Mouse (Mus musculus) bone marrow, adult 2 months (tissue): ENCODE results near the gene Prph. TPM values are rescaled to one million over a fixed set of nuclear protein-coding genes. Genes with fewer than 3 reads are reported as not detected.

ENCODE experiments used
- H3K27ac ChIP-seq: fragments of 200-500 bp; 2 replicates; pipeline ENCODE4 v1.5.1; 2012; ENCODE audit warnings: low read depth, mild to moderate bottlenecking, control low read depth, inconsistent platforms, low read length; ENCODE audit not compliant: control insufficient read depth, poor library complexity, insufficient read depth
- H3K4me1 ChIP-seq: fragments of 200-500 bp; 2 replicates; pipeline ENCODE4 v1.6.1; 2011; ENCODE audit warnings: low read length; ENCODE audit not compliant: control insufficient read depth, insufficient read depth
- H3K4me3 ChIP-seq: fragments of 200-500 bp; replicated peaks from 2 replicates; pipeline ENCODE3; 2011; ENCODE audit warnings: mild to moderate bottlenecking, low read depth, low read length, control low read depth; ENCODE audit not compliant: control insufficient read depth
- CTCF ChIP-seq: fragments of 200-500 bp; IDR thresholded peaks from 2 replicates; pipeline ENCODE4 v1.5.1; 2011; ENCODE audit warnings: low read length, control low read depth; ENCODE audit not compliant: control insufficient read depth, insufficient read depth
- POLR2A ChIP-seq: fragments of 200-500 bp; IDR thresholded peaks from 2 replicates; pipeline ENCODE4 v1.6.1; 2011; ENCODE audit warnings: low read depth, mild to moderate bottlenecking, control low read depth, low read length, borderline replicate concordance; ENCODE audit not compliant: control insufficient read depth
- WGBS: fragments of 180-500 bp; shearing (Covaris S2); methylation state at CpG from one replicate; pipeline ENCODE4 v1.1.7; 2018; 5-methylcytosine and 5-hydroxymethylcytosine counted together
- polyA plus RNA-seq: library from polyadenylated mRNA; stranded (reverse); fragments of >200 nt; gene quantifications from 2 replicates; pipeline ENCODE4 v1.2.4, GENCODE M21; 2011; ENCODE audit warnings: low replicate concordance; ENCODE audit not compliant: missing spikeins, insufficient read depth, insufficient read length

Prph gene
- not detected in 2 replicates for polyA plus RNA-seq

DNA sequence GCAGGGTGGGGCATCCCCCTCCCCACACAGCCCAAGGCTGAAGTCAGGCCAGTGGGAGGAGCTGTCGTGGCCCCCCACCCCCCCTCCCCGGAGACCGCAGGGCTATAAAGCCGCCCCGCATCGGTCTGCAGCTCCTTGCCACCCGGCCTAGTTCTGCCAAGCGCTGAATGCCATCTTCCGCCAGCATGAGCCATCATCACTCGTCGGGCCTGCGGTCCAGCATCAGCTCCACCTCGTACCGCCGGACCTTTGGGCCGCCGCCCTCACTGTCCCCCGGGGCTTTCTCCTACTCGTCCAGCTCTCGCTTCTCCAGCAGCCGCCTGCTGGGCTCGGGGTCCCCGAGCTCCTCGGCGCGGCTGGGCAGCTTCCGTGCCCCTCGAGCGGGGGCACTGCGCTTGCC lies at the start of gene Prph:
TSS of gene Prph (plus strand) at position 135 of the 400 bp plus-strand sequence.
- no peak within 1 kb of the TSS for H3K4me3 ChIP-seq
- 6% methylated on average over 29 of the region's 30 CpGs for WGBS

DNA sequence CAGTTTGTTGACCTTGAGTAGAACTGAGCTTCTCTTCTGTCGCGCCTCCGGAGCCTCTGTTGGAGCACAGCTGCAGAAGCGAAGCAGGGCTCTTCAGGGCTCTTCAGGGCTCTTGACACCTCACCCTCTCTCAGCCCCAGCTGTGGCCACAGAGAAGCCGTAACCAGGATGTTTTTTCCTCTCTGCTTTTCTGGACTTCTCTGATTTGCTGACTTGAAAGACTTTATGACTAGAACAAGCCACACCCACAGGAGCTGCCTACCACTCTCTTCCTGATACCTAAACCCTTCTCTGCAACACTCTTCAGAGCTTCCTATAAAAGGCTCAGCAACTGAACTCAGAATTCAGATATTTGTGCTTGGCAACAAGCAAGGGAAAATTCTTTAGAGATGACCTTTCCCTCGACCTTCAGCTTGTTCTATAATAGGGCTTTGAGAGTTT lies 46.2 kb upstream of the Prph start:
- WGBS = 4% methylated on average over 6 of the region's 6 CpGs
- Histone ChIP-seq H3K4me1 (no peaks in the 10 kb centered on the region), H3K4me3 (no peak overlapping the region), H3K27ac (peak overlapping the region; percentile 50)
- TF ChIP-seq CTCF (no peak), POLR2A (no peak; the same call in 1 of the 2 replicates)

More for the DNA sequence above, at the start of gene Prph:
- TF ChIP-seq POLR2A (no peak), CTCF (no peak)
- H3K4me1 ChIP-seq = no peaks in the 10 kb centered on the region
- no peak within 1 kb of the TSS for H3K27ac ChIP-seq

DNA sequence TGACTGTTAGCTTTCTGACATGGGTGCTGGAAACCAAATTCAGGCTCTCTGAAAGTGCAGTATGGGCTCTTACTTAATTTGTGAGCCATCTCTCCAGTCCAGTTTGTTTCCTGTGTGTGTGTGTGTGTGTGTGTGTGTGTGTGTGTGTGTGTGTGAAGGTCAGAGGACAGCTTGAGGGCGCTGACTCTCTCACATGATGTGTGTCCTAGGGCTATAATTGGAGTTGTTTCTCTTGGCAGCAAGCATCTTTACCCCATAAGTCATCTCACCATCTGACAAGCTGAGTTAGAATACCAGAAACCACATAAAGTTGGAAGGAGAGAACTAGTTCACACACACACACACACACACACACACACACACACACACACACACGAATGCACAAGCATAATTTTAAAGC lies 44.1 kb upstream of the Prph start:
- TF ChIP-seq CTCF = no peak
- TF ChIP-seq POLR2A = no peak
- Histone ChIP-seq H3K4me1 (no peaks in the 10 kb centered on the region), H3K4me3 (no peak overlapping the region), H3K27ac (no peak overlapping the region)
- 16% methylated on average over 2 of the region's 2 CpGs for WGBS

DNA sequence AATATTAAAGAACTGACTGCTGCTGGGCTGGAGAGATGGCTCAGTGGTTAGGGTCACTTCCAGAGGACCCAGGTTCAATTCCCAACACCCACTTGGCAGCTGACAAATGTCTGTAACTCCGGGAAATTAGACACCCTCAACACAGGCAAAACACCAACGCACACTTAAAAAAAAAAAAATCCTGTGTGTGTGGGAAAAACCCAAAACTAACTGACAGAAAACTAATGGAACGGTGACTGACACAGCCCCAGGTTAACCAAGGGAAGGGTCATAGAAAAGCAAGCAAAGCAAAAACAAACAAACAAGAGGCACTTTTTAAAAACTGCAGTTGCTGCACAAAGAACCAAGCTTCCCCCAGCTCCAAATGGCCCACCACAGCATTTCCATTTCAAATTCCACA lies 43.0 kb upstream of the Prph start:
- no peak overlapping the region for H3K27ac ChIP-seq
- no peak overlapping the region for H3K4me3 ChIP-seq
- H3K4me1 ChIP-seq = no peaks in the 10 kb centered on the region
- TF ChIP-seq POLR2A (no peak), CTCF (no peak)
- WGBS = 76% methylated on average over 3 of the region's 3 CpGs

DNA sequence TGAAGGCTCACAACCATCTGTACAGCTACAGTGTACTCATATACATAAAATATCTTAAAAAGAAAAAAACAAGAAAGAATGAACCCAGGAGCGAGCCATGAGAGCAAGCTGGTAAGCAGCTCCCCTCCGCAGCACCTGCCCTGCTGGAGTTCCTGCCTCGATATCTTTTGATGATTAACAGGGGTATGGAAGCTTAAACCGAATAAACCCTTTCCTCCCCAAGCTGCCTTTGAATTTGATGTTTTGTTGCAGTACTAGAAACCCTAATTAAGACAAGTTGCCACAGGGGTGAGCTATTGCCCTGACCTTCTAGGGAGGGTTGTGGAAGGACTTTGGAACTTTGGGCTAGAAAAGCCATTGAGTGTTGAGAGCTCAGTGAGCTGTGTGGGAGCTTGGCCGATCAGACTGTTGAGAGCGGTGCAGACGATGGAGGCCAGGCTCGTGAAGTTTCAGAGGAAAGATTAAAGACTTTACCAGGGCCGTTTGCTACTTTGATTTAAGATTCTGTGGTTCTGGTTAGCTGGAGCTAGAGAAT lies 40.4 kb upstream of the Prph start:
- Histone ChIP-seq H3K27ac (no peak overlapping the region), H3K4me3 (no peak overlapping the region), H3K4me1 (no peaks in the 10 kb centered on the region; the same call in 1 of the 2 replicates)
- 76% methylated on average over 9 of the region's 9 CpGs for WGBS
- TF ChIP-seq CTCF (no peak), POLR2A (no peak)

DNA sequence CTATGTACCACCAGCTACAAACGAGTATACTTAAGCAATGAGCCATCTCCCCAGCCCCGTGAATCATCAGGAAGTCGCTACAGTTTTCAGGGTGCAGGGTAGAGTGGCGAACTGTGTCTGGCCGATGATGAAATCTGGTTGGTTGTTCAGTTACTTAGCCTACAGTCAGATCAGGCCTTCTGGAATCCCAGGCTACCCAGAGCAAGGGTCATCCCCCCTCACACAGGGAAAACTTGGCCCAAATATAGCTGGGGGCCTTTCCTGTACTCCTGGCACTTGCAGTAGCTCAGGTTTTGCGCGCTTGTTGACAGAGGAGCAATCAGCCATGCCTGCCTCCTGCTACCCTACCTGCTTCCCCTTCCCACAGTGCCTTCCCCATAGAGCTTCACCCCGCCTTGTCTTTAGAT lies 37.6 kb upstream of the Prph start:
- 0 out of 2 replicates have a peak overlapping the region, but pooled peaks have one; percentile 8 for H3K27ac ChIP-seq
- no peaks in the 10 kb centered on the region; the same call in 1 of the 2 replicates for H3K4me1 ChIP-seq
- TF ChIP-seq POLR2A (no peak), CTCF (no peak)
- no peak overlapping the region for H3K4me3 ChIP-seq
- 42% methylated on average over 8 of the region's 8 CpGs for WGBS

DNA sequence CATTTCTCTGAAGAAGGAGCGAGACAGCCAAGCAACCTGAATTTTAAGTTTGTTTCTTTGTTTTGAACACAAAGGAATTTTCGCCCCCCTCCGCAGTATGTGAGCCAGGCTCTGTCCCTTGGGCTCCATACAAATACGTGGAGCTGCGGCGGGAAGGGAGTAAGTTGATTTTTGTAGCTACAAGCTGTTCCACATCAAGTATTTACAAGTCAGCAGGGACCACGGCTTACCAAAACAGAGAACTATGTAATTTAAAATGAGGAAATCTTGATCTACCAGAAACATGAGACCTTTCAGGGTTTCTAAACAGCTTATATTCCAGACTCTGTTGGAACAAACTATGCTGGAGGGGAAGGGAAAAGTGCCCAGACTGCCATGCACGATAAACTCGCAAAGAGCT lies 37.0 kb upstream of the Prph start:
- H3K4me3 ChIP-seq = no peak overlapping the region
- no peak overlapping the region for H3K27ac ChIP-seq
- 77% methylated on average over 9 of the region's 9 CpGs for WGBS
- H3K4me1 ChIP-seq = no peaks in the 10 kb centered on the region; the same call in 1 of the 2 replicates
- no peak for TF ChIP-seq POLR2A
- no peak for TF ChIP-seq CTCF

DNA sequence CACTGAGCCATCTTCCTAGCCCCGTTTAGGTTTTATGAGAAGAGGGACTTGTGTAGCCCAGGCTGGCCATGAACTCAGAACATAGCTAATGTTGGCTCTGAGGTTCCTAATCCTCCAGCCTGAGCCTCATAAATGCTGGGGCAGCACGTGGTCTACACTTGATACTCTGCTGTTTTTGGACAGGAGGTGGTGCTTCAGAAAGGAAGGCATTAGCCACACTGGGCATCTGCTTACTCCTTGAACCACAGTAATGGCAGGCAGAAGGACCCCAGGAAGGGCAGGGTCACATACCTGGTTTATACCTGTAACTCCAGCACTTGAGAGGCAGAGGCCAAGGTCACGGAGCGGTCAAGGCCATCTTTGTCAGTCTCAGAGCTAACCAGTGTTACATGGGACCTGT lies 36.3 kb upstream of the Prph start:
- WGBS = 81% methylated on average over 4 of the region's 4 CpGs
- no peak for TF ChIP-seq POLR2A
- TF ChIP-seq CTCF = no peak
- Histone ChIP-seq H3K4me1 (no peaks in the 10 kb centered on the region; the same call in 1 of the 2 replicates), H3K27ac (no peak overlapping the region), H3K4me3 (no peak overlapping the region)

DNA sequence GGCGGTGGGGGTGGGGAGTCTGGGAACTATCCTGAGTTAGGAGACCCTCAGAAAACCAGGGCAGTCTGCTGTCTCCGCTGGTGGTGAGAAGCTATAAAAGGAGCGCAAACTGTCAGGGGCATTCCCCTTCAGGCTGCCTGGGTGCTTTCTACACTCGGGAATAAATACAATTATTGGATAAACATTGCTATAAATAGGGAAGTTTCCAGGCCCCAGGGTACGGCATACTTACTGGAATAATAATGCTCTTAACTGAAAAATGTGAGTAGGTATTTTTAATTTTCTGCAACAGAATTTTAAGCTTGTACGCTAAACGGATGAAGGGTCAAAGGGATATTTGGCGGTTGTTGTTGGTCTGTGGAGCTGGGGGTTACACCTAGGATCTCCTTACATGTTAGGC lies 35.5 kb upstream of the Prph start:
- no peaks in the 10 kb centered on the region; the same call in 1 of the 2 replicates for H3K4me1 ChIP-seq
- no peak for TF ChIP-seq CTCF
- TF ChIP-seq POLR2A = no peak
- H3K27ac ChIP-seq = no peak overlapping the region
- H3K4me3 ChIP-seq = no peak overlapping the region
- 81% methylated on average over 8 of the region's 8 CpGs for WGBS
